Comparison of ENCODE assay signal across 9 mouse cellular contexts in the genomic region with DNA sequence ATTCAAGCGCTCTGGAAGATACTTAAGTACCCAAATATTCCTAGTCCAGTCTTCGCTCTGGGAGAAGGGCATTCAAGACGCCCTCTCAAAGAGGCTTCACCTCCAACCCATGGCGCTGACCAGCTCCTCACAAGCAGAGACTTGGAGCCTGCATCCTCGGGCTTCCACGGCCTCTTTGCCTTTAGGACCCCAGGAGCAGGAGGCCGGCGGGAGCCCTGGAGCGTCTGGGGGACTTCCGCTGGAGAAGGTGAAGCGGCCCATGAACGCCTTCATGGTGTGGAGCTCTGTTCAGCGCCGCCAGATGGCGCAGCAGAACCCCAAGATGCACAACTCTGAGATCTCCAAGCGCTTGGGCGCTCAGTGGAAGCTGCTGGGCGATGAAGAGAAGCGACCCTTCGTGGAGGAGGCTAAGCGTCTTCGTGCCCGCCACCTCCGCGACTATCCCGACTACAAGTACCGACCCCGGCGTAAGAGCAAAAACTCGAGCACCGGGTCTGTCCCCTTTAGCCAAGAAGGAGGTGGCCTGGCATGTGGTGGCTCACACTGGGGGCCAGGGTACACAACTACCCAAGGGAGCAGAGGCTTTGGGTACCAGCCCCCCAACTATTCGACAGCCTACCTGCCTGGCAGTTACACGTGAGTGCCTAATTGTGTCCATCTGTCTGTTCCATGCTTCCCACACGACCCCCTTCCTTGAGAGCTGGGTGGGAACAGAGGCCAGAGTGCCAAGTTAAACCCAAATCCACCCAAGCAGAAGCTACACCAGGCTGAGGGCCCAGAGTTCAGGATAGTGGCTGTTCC. TPM values are rescaled to one million over a fixed set of nuclear protein-coding genes. Genes with fewer than 3 reads are reported as not detected.
DNase-seq lines count a peak whose midpoint lies in the region; ATAC-seq lines count a peak whose summit lies in the region.
"Had no signal": no experiment of that assay in that cellular context is flagged by ENCODE, and none has a peak within 500 bp of the region (broad histone marks: within the 10 kb centered on the region; RNA-seq: fewer than 3 reads in every experiment).

A gene (plus strand): TSS at position 51 of the 801 bp plus-strand sequence.

- peak; percentile 65 for ATAC-seq in hindbrain, embryonic 15.5 days (ENCODE audit: low FRiP score, low read depth)

- no peaks in the 10 kb centered on the region for H3K27me3 ChIP-seq in hindbrain, embryonic 15.5 days

- no peak within 1 kb of the TSS for H3K9ac ChIP-seq in hindbrain, embryonic 15.5 days

- H3K27ac ChIP-seq in hindbrain, embryonic 15.5 days (replicated peaks), result no peak within 1 kb of the TSS

- DNase-seq in heart, adult 11 months, result peak; percentile 94
- no peak for DNase-seq in heart, postnatal 25 days (ENCODE audit: low spot score)
- DNase-seq in cerebellum, postnatal 10 days, result peak; percentile 85 to 86
- DNase-seq in frontal cortex, postnatal 10 days (ENCODE audit: low spot score in 2 of 2), result peak; percentile 48 to 68
- DNase-seq in left cerebral cortex, postnatal 4 days, result peak; percentile 78
- peak; percentile 88 for DNase-seq in mesoderm, embryonic 11.5 days (ENCODE audit: low read depth, low spot score)
- peak; percentile 43 to 75 for DNase-seq in spleen, postnatal 10 days (ENCODE audit: low spot score in 2 of 2)

- no peak within 1 kb of the TSS for H3K4me2 ChIP-seq in hindbrain, embryonic 15.5 days

- WGBS in hindbrain, embryonic 15.5 days, result 24% methylated on average over 34 of the region's 34 CpGs

- no peaks in the 10 kb centered on the region for H3K9me3 ChIP-seq in hindbrain, embryonic 15.5 days

- H3K36me3 ChIP-seq in hindbrain, embryonic 15.5 days, result peaks cover 55% of the 10 kb centered on the region

- intact Hi-C loops in heart, postnatal 25 days (cut with DNase I), result loop anchor here (2.0 to 10.0 kb wide), 2 partner anchors 99 to 219 kb away; a partner anchor contains a TSS
- intact Hi-C loops in left cerebral cortex, postnatal 4 days (cut with DNase I), result no loop called here

- H3K4me3 ChIP-seq in hindbrain, embryonic 15.5 days, result no peak within 1 kb of the TSS
- H3K4me3 ChIP-seq: myocyte had no signal

- H3K4me1 ChIP-seq in hindbrain, embryonic 15.5 days (replicated peaks), result peaks cover 13% of the 10 kb centered on the region

RNA-seq across cellular contexts. Expression of the gene that starts here (rescaled TPM):
- not detected for total RNA-seq in heart, postnatal 25 days (2021)
- not detected in 2 replicates for polyA plus RNA-seq in hindbrain, embryonic 15.5 days (2015; fragmentation: Nextera tagmentation; extraction: Ambion mirVana)
- total RNA-seq in left cerebral cortex, postnatal 4 days (2021), result not detected

Comparison
In these comparisons a context has a peak if more than half of its experiments do, and no peak if none do; other contexts are left out.
1. Peak in ATAC-seq in hindbrain, embryonic 15.5 days; RNA of the gene not detected or under 1 TPM.
2. Peak in DNase-seq in left cerebral cortex, postnatal 4 days; RNA of the gene not detected or under 1 TPM.